Mouse (Mus musculus) CD4-positive, CD25-positive, alpha-beta regulatory T cell, adult 4 months (primary cell): ENCODE data around the gene Fam50b. TPM values are rescaled to one million over a fixed set of nuclear protein-coding genes. Genes with fewer than 3 reads are reported as not detected.

Source experiments
- polyA plus RNA-seq, 2 experiments: library from polyadenylated mRNA; unstranded; fragments of 100-300 nt; shearing (Covaris generic); gene quantifications; one replicate each; pipeline ENCODE4 v1.2.1; 2017

The Fam50b gene
- polyA plus RNA-seq, 2 experiments from 2014 or later, result not detected

Other genes starting within 250 kb of the Fam50b start
- under 1 TPM in 1 of 2 experiments, not detected in 1; 0.33 TPM for gene Pxdc1, start 81.4 kb upstream of the Fam50b start, polyA plus RNA-seq
- gene Prpf4b, start 140.5 kb downstream of the Fam50b start, polyA plus RNA-seq, result 100 to 1,000 TPM in 1 of 2 experiments, 10 to 100 TPM in 1; 84.7 to 111 TPM
- gene Fam217a, start 189.5 kb downstream of the Fam50b start, polyA plus RNA-seq, result under 1 TPM in 1 of 2 experiments, not detected in 1; 0.56 TPM
- not detected for gene 4933417A18Rik, start 189.6 kb downstream of the Fam50b start, polyA plus RNA-seq
- under 1 TPM in 1 of 2 experiments, not detected in 1; 0.35 TPM for gene Eci3, start 229.0 kb downstream of the Fam50b start, polyA plus RNA-seq